Mouse (Mus musculus) adrenal gland, adult 18-20 months (tissue): ENCODE data around the gene Msantd2. TPM values are rescaled to one million over a fixed set of nuclear protein-coding genes. Genes with fewer than 3 reads are reported as not detected.

Experiments used
- DNase-seq, 2 experiments: peaks; one replicate each; pipeline ENCODE4 v3.0.0; 2021 to 2022; ENCODE audit warnings: low spot score in 2 of 2
- long read RNA-seq, 2 experiments: library from polyadenylated mRNA; stranded (forward); transcript quantifications; one replicate each; pipeline ENCODE4 v2.0.0; 2021
- total RNA-seq, 2 experiments: library from RNA; stranded (reverse); gene quantifications; 1 replicate in 1 of 2; 2 replicates in 1 of 2; pipeline ENCODE4 v1.2.3; 2021

Gene Msantd2
- 10 to 100 TPM; 21.1 to 24.0 TPM for total RNA-seq
- long read RNA-seq, experiment 1, transcript Msantd2-208 (4 exons, 423 nt): major isoform, 7 of 10 reads
- long read RNA-seq, experiment 1, partial matches to known transcripts: 0 of 10 reads
- long read RNA-seq, experiment 1, other reads (novel, unspliced or antisense): 2 of 10 reads
- long read RNA-seq, experiment 2, partial matches to known transcripts: 0 of 13 reads
- long read RNA-seq, experiment 2, other reads (novel, unspliced or antisense): 5 of 13 reads

DNA sequence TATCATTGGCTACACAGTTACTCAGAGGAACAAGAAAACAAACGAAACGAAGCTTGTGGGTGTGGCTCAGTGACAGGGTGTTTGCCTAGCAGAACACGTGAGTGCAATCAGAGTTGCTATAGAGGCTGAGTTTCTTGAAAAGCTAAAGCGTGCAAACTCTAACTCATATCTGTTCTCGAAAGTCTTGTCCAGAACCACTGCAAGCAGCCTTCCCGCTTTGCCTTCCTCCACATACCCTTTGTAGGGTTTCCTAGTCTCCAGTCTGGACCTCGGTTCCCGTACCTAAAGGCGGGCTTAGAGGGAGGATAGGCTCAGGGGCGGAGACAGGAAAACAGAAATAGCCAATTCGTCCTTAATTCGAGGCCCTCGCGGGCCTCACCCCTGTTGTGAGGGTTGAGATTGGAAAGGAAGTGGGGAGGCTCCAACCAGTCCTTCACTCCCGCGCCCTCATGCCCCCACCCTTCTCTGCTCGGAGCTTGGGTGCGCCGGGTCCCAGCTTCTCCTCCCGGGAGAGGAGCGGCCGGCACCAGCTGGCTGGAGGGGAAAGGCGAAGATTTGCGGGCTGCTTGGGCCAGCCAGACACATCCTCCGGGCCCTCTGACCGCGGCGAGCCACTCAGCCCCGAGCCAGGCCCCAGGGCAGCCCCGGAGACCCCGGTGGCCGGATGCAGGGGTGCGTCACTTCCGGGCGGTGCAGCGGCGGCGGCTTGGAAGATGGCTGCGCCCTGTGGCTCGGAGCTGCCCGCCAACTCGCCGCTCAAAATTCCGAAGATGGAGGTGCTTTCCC, at the start of gene Msantd2:
Gene Msantd2 (plus strand): TSS at position 709 of the 786 bp plus-strand sequence.
- peak; percentile 91 to 93 for DNase-seq

DNA sequence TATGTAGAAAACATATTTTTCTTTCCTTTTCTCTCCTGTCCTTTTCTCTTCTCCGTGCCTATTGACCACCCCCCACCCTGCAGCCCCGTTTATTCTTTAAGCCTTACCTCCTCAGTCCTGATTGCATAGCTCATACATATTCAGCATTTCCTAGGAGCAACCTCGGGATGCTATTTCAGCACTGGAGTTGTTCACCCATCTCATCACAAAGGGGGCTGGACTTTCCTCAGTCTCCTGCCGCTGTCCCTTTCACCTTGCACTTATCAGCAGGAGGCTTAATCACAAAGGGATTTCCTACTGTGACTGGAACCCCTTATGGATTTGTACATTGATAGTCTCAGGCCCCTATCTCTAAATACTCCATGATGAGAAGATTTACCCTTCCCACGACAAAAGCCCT, 36.7 kb upstream of the Msantd2 start:
- no peak for DNase-seq

DNA sequence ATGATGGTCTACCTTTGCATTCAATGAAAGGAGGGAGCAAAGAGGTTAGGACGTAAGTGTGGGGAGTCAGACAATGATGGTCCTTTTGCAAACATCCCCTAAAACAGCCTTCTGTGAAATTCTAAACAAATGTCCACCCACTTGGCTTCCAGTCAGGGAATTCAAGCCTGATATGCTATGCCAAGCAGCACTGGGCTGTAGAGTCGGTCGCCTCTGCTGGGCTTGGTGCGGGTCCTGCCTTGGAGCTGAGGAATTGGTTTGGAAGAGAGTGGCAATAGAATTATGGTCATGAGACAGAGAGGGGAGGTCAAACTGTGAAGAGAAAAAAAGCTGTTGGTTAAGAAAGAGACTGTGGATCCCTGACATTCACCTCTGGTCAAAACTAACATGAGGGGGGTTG, 35.8 kb upstream of the Msantd2 start:
- no peak for DNase-seq

DNA sequence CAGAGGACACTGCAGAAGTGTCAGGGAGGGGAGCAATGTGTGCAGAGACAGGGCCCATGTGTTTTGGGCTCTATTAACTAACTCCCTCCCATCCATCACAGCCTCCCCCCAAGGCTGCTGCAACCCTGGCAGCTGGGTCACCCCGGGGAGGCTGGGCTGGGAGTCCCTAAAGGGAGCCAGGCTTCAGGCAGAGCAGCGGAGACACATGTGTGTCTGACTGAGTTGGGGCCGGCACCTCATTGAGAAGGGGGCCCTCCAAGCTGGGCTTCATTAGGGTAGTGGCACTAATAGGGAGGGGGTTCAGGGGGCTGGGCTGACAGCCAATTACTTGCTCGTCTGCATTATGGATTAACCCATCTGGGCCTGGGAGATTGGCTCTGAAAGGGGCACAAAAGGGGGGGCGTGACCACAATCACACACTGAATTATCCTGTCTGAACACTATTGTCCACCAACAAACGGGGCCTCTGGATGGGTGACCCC, 35.1 kb upstream of the Msantd2 start:
- DNase-seq: no peak

DNA sequence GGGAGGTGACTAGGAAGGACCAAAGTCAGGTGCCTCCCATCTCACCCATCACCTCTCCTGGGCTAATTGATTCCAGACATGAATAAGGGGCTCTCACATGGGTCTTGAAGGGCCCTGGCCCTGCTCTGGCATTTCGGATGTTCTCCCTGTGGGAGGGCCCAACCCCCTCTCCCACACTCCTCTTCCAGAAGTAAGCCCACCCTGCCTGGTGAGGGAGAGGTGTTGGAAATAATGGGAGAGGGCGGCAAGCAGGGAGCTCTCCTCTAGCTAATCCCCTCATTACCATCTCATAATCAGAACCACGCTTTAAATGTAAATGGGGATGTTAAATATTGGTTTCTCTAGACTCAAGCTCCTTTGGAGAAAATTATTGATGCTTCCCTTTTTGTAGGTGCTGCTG, 34.1 kb upstream of the Msantd2 start:
- DNase-seq: no peak

DNA sequence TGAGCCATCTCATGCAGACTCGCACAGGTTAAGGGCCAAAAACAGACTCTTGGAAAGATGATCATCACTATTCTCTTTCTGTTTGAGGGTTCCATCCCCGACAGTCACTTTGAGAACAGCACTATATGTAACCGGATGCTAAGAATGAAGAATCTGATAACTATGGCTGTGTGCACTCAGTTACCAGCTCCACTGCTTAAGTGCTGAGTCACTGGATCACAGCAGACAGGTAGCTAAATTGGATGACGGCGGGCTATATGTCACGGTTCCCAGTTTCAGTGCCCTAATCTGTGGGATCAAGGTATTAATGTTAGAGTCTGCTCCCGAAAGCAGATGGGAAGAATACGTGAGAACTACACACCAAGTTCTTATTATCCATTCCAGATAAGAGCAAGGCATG, 33.3 kb upstream of the Msantd2 start:
- DNase-seq: no peak

DNA sequence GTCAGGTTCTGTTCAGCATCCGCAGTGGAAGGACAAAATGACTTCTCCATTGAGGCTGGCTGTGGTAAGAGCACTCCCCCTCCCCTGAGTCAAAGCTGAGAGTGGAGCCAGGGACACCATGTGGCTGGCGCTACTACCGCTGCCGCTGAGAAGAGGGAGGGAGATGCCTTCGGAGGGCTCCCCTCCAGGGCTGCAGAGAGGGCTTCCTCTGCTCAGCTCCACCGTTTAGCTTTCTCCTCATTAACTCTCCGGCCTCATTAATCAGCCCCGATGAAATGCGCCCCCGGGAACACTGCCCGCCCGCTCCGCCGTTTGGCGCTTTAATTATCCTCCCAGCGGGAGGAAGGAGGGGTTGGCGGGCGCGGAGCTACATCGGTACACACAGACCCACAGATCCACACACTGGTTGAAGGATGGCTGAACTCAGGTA, 32.6 kb upstream of the Msantd2 start:
- no peak for DNase-seq

DNA sequence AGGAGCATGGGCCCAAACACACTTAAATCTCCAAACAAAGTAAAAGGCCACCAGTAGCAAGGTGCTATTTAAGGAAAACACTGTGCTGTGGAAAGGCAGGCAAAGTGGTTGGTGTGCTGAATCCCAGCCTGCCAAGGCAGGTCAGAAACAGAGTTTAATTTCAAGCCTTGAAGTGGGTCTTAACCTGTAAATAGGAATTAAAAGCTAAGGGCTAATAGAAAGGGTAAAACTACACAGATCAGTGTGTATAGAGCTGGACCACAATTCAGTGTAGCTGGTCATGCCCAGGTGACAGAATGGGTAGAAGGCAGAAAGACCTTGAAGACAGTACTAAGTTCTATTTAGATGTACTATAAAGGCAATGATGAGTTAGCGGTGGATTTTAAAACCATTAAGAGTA, 32.0 kb upstream of the Msantd2 start:
- DNase-seq: no peak

DNA sequence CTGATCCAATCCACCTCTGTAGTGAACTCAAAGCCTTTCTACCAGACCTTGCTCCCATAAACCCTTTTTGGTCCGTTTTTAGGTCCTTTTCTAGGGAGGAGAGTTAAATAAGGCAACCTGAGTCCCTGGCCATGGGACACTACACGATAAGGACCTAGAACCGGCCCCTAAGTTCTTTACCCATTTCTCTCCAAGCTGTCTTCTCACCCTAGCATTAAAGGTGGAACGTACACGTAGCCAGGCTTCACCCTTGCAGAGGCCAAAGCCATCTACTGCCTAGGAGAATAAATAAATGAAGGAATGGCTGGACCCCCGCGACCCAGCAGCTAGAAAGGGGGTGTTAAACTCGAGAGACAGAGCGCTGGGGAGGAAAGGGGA, 29.5 kb upstream of the Msantd2 start:
- DNase-seq: no peak

DNA sequence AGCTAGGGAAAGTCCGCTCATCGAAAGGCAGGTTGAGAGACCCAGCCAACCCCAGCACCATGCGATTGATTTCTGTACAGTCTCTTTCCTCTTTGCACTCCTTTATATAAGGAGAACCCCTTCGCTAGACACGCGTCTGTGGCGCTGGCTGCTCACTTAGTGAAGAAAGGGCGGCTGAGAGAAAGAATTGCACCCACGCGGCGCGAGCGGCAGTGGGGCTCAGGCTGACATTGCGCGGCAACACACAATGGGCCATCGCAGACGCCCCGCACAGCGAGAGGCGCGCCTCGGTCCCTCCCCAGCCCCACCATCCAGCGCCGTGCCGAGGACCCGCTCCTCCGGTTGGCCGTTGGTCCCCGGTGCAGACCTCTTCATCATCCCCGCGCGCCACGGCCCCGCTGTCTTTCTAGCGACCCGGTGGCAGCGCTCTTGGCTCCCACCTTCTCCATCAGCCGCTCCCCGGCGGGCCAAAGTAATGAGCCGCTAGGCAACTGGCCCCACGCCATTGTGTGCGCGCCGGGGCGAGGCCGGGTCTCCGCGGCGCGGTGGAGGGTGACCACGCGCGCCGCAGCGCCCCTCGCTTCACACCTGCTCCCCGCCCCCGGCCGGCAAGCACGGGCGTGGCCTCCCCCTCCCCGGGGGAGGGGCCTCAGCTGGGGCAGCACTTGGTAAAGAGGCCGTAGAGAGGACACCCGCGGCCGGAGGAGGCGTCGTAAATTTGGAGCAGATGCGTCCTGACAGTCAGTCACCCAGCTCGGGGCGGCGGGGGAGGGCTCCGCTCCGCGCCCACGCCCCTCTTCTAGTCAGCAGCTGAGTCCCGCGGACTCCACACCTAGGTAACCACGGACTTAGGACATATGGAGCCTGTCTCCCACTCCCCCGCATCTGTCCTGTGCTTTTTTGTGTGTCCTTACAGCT, 28.8 kb upstream of the Msantd2 start:
- DNase-seq: peak; percentile 23 to 28

DNA sequence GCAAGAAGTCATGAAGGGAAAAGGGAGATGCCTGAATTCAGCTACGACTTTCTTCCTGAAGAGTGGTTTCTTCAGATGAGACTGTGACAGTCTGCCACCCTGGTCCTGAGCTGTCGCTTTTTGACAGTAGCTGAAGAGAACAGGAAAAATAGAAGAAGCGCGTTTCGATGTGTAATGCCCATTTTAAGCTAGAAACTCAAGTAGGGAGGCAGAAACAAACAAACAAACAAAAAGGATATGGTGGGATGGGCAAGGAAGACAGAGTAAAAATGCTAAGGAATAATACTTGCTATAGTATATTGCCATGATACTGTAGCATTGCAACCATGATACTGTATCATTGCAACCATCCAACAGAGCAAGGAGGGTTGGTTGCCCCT, 28.2 kb upstream of the Msantd2 start:
- no peak for DNase-seq

DNA sequence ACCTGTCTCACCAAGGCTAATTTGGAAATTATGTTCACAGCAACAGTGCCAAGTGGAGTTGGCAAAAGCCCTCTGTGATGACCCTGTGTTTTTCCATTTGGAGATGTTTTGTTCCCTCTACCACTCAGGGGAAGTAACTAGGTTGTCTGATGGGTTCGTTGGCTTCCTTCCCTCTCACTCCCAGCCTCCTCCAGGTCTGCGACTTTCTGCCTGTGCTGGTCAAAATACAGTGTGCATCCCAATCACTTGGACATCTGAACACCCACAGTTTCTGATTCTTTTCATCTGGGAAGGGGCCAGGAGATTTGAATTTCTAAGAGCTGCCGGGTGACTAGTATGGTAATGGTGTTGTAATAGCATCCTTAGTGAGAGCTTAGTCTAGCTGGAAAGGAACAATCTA, 27.5 kb upstream of the Msantd2 start:
- no peak for DNase-seq

DNA sequence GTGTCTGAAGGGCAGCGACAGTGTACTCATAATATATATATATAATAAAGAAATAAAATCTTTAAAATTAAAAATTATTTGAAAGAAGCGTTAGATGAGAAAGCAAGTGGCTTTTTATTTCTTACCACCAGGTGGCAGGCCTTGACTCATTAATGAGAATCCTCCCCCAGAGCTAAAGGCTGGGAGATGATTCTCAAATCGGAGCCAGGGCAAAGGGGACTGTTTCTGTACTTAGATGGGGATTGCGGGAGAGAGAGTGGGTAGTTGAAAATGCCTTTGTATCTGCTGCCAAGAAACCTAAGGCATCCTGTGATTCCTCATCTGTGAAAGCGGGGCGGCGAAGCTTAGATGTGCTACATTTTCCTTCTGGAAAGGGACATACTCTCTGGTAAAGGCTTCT, 26.4 kb upstream of the Msantd2 start:
- DNase-seq: peak; percentile 28 to 34

DNA sequence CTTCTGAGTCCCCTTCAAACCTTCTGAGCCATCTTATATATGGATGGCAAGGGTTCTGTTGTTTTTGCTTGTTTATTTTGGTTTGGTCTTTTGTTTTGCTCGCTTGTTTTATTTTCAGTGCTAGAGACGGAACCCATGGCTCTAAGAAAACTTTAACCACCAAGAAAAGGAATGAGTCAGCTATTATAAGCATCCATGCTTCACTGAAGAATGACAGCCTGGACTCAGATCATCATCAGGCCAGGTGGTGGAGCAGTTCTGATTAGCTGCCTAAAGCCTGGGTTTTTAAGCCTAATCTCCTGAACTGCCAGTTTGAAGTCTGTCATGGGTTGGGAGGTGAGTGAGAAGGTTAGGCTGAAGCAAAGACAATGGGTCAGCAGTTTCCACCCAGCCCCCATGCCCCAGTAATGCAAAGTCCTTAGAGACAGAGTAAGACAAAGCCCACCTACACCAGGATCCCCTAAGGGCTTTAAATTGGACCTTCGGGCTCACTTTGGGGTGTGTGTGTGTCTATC, 15.5 kb upstream of the Msantd2 start:
- no peak for DNase-seq

DNA sequence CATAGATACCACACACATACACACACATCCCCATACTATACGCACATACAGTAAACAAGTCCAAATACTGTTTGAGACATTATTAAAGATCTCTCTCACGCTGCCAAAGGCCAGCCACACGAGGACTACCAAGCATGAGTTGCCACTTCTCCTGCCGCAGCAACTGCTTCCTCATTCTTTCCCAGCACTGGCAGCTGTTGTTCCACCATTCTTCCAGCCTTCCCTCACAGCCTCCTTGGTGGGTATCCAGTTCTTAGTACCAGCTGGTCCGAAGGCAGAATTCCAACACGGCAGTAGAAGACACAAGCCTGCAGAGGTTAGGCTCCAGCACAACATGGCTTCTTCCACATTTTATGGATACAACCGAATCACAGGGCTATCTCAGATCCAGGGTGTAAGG, 14.2 kb upstream of the Msantd2 start:
- DNase-seq: no peak

DNA sequence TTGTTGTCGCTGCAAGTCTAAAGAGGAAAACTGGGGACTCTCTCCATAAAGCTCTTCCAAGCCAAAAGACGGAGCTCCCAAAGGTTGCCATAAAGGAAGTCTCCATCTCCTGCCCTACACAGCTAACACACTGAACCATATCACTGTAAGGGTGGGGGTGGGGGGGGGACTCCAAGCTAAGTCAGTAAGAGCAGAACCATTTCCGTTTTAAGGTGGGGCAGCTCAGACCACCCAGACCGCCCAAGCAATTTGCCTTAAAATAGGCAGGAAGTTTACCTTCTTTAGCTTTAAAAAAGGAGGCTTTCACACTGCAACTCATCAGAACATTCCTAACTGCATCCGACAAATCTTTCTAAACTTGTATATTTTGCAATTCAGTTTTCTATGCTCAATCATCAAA, 4.0 kb upstream of the Msantd2 start:
- no peak for DNase-seq

DNA sequence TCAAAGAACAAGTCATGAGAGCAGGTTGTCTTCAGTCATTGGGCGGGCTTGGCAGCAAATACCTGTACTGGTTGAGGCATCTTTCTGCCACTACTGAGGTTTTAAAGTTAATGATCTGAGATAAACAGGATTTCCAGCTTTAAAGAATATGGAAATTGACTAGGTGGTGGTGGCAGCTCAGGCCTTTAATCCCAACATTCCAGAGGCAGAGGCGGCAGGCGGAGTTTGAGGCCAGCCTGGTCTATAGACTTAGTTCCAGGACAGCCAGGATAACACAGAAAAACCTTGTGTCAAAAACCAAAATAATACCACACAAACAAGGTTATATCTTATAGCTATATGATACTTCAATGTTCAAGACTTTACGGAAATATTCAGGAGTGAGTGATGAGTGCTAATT, 1.1 kb upstream of the Msantd2 start:
- DNase-seq: no peak

DNA sequence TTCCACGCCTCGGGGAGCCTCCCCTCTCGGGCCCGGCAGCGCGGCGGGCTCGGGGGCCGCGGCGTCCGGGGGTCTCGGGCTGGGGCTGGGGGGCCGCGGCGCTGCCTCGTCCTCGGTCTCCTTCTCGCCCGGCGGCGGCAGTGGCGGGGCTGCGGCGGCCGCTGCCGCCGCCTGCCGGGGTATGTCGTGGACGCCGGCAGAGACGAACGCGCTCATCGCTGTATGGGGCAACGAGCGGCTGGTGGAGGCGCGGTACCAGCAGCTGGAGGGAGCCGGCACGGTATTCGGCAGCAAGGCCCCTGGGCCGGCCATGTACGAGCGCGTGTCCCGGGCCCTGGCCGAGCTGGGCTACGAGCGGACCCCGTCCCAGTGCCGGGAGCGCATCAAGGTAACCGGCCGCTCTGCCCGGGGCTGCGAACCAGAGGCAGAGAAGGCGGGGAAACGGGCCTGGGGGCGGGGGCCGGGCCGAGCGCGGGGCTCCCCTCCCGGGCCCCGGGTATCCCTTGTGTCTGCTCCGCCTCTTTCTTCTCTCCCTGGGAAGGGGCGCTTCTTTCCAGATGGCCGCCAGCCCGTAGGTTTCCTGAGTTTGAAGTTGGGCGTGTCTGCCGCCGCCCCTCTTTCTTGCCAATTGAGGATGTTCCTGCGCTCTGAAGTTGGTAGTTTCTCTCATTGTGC, 464 bp downstream of the Msantd2 start:
- peak; percentile 43 to 59 for DNase-seq

DNA sequence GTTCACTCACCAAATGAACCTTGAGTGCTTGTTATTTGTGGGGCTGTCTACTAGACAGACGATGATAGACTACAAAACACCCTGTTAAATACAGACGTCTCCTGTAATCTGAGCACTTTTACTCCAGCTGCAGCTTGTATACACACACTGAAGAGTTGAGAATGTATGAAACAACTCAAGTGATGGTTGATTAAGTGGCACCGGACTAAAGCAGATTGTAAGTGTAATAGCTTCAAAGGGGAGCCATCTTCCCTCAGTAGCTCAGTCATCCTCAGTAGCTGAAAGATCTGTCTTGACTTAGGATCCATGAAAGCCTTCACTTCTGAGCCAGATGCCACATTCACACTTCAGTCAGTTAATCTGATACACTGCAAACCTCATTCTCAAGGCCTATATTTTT, 6.6 kb downstream of the Msantd2 start:
- DNase-seq: no peak

DNA sequence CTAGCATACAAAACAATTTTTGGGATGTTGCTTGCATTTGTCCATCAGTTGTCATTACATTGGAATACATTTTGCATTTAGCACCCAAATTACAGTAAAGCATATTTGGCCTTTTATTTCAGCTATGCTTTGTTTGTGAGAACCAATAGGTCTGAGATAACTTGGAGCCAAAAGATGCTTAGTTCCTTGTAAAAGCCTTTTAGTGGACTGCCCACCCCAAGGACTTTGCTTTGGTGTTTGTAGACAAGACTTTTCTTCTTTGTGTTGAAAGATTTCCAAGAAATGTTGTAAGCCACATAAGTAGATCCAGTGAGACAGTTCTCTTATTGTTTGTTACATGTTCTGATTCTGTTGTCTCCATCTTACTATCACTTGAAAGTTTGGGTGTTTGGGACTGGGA, 7.2 kb downstream of the Msantd2 start:
- no peak for DNase-seq

DNA sequence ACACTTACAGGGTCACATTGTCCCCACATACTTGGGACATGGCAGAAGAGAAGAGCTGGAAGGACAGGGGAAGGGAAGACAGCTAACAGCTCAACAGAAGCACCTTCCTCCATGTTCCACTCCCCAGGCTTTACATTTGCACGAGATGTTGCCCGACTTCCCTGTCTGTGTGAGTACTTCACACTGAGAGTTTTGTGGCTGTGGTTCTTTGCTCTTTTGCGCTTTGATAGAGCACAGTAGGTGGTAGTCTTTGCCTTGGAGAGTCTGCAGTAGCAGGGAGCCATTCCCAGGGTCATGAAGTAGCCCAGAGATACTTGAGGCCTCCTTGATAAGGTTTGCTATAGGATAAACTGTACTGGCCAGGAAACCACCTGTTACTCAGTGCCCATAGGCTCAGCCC, 11.1 kb downstream of the Msantd2 start:
- no peak for DNase-seq
